9 mouse cellular contexts compared by ENCODE assay signal in genomic region chr15:95932358-95932757, GRCm38 (mm10).
DNase-seq lines count a peak whose midpoint lies in the region; ATAC-seq lines count a peak whose summit lies in the region.
"Had no signal": no experiment of that assay in that cellular context is flagged by ENCODE, and none has a peak within 500 bp of the region (broad histone marks: within the 10 kb centered on the region; RNA-seq: fewer than 3 reads in every experiment).

No protein-coding gene starts in this region.

- H3K4me2 ChIP-seq in heart, embryonic 13.5 days: no peak overlapping the region

- H3K27ac ChIP-seq in heart, embryonic 13.5 days (replicated peaks): peak overlapping the region; percentile 69

- H3K27me3 ChIP-seq in heart, embryonic 13.5 days (replicated peaks): no peaks in the 10 kb centered on the region

- 66% methylated on average over 5 of the region's 5 CpGs for WGBS in heart, embryonic 13.5 days

- no peak overlapping the region for H3K4me3 ChIP-seq in heart, embryonic 13.5 days
- H3K4me3 ChIP-seq: erythroblast, embryonic 14.5 days had no signal

- DNase-seq in kidney, adult 9 months: peak; percentile 9
- no peak for DNase-seq in kidney, postnatal 14 days
- peak; percentile 69 to 81 for DNase-seq in cerebellum, postnatal 10 days
- peak; percentile 79 for DNase-seq in left cerebral cortex, postnatal 4 days
- peak; percentile 65 for DNase-seq in right cerebral cortex, postnatal 4 days
- no peak for DNase-seq in thymus, adult 18-20 months

- intact Hi-C loops in left cerebral cortex, postnatal 4 days (cut with DNase I): no loop called here

- H3K9me3 ChIP-seq in heart, embryonic 13.5 days: no peaks in the 10 kb centered on the region

- ATAC-seq in heart, embryonic 13.5 days (ENCODE audit: extremely low read depth, insufficient number of reproducible peaks, low FRiP score, low TSS enrichment): no peak
- no peak for ATAC-seq in megakaryocyte, adult 5-6 weeks (ENCODE audit: poor library complexity, severe bottlenecking)

- H3K36me3 ChIP-seq in heart, embryonic 13.5 days: peaks cover 55% of the 10 kb centered on the region

- H3K4me1 ChIP-seq in heart, embryonic 13.5 days: peaks cover 31% of the 10 kb centered on the region

- H3K9ac ChIP-seq in heart, embryonic 13.5 days: no peak overlapping the region

Comparison
In these comparisons a context has a peak if more than half of its experiments do, and no peak if none do; other contexts are left out.
1. DNase-seq: peak in kidney, adult 9 months (single experiment), cerebellum, postnatal 10 days (2 of 2), left cerebral cortex, postnatal 4 days (single experiment) and right cerebral cortex, postnatal 4 days (single experiment); none in kidney, postnatal 14 days (single experiment) and thymus, adult 18-20 months (0 of 2).